Mouse (Mus musculus) ES-Bruce4 (cell line): ENCODE data around the gene Fam173b.

Experiments
- CTCF ChIP-seq: IDR thresholded peaks from one replicate; pipeline ENCODE4 v1.8.1; 2011; ENCODE audit warnings: low read depth, low read length
- POLR2A ChIP-seq: IDR thresholded peaks from one replicate; pipeline ENCODE4 v1.8.1; 2011; ENCODE audit warnings: low read length; ENCODE audit not compliant: insufficient read depth

- TF ChIP-seq POLR2A = no peak
- TF ChIP-seq CTCF = no peak
Measured at GRCm38 (mm10) chr15:31660844-31661243, 59.2 kb downstream of the Fam173b start.
